Mouse (Mus musculus) liver, embryonic 16.5 days (tissue): ENCODE data around the gene Pmfbp1. TPM values are rescaled to one million over a fixed set of nuclear protein-coding genes. Genes with fewer than 3 reads are reported as not detected.

Source experiments
- ATAC-seq: fragments of 200-750 bp; cut with Nextera tagmentation; 2 replicates; pipeline ENCODE4 v1.8.0; 2017; ENCODE audit warnings: low read depth, mild to moderate bottlenecking, moderate number of reproducible peaks, moderate library complexity
- H3K27ac ChIP-seq: fragments of 300-500 bp; sonication (generic); 2 replicates; pipeline ENCODE4 v1.5.1; 2014; ENCODE audit warnings: mild to moderate bottlenecking, low read length
- H3K27me3 ChIP-seq: fragments of 300-500 bp; sonication (generic); 2 replicates; pipeline ENCODE4 v1.6.1; 2014; ENCODE audit warnings: low read depth, low read length, mixed read lengths; ENCODE audit not compliant: control insufficient read depth, insufficient read depth
- H3K36me3 ChIP-seq: fragments of 300-500 bp; sonication (generic); 2 replicates; pipeline ENCODE4 v1.6.1; 2014; ENCODE audit warnings: mild to moderate bottlenecking; ENCODE audit not compliant: control insufficient read depth, insufficient read depth
- H3K4me1 ChIP-seq: fragments of 300-500 bp; sonication (generic); 2 replicates; pipeline ENCODE4 v1.6.1; 2014; ENCODE audit warnings: low read depth, low read length, mixed read lengths; ENCODE audit not compliant: control insufficient read depth
- H3K4me2 ChIP-seq: fragments of 300-500 bp; sonication (generic); 2 replicates; pipeline ENCODE4 v1.6.1; 2014; ENCODE audit warnings: low read depth, low read length, mixed read lengths
- H3K4me3 ChIP-seq: fragments of 300-500 bp; sonication (generic); 2 replicates; pipeline ENCODE4 v1.5.1; 2014; ENCODE audit warnings: low read depth, mild to moderate bottlenecking, low read length
- H3K9ac ChIP-seq: fragments of 300-500 bp; sonication (generic); 2 replicates; pipeline ENCODE4 v1.6.1; 2014; ENCODE audit warnings: low read depth, low read length
- H3K9me3 ChIP-seq: fragments of 300-500 bp; sonication (generic); replicated peaks from 2 replicates; pipeline ENCODE4 v1.6.1; 2016; ENCODE audit warnings: low read length; ENCODE audit not compliant: control insufficient read depth
- WGBS: fragments of 180-500 bp; shearing (Covaris S2); extraction: QIAGEN DNeasy Blood & Tissue Kit; methylation state at CpG from one replicate; pipeline ENCODE4 v1.1.7; 2014; ENCODE audit not compliant: insufficient replicate concordance; 5-methylcytosine and 5-hydroxymethylcytosine counted together
- polyA plus RNA-seq: library from polyadenylated mRNA; unstranded; fragments of >200 nt; fragmentation: Nextera tagmentation; extraction: Ambion mirVana; gene quantifications from 2 replicates; pipeline ENCODE4 v1.2.1, GENCODE M21; 2015

Pmfbp1 gene
- polyA plus RNA-seq, 1 experiment from 2014 or later, result not detected

DNA sequence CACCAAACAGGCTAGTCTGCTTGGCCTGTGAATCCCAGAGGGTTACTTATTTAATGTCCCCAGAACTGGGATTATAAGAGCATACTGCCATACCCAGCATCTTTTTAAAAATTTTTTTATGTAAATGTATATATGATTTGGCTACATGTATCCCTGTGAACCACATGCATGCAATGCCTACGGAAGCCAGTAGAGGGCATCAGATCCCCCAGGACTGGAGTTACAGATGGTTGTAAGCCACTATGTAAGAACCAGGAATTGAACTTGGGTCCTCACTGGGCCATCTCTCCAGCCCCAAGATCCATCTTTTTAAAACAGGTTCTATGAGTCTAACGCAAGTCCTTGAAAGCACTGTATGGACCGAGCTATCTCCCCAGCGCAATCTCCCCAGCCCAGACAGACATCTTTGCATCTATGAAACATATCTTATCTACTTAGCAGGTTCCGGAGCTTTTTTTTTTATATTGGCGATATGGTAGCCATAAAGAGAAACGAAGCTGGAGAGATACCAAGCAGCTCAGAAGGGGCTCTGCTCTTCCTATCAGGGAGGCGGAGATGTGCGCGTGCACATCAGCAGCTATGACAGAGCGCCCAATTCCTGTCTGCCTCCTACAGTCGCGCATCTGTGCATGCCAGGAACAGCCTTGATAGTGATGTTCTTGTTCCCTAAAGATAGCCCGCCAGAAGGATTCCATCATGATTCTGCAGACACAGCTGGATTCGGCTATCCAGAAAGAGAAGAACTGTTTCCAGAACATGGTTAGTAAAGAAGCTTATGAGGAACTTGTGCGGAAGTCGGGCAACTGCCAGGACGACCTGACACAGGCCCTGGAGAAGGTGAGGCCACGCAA lies 41.5 kb downstream of the Pmfbp1 start:
- Histone ChIP-seq H3K9ac (no peak overlapping the region), H3K9me3 (no peaks in the 10 kb centered on the region), H3K27ac (no peak overlapping the region), H3K4me3 (no peak overlapping the region), H3K4me2 (no peak overlapping the region), H3K27me3 (no peaks in the 10 kb centered on the region), H3K4me1 (no peaks in the 10 kb centered on the region), H3K36me3 (no peaks in the 10 kb centered on the region)
- no peak for ATAC-seq
- 78% methylated on average over 19 of the region's 19 CpGs for WGBS

DNA sequence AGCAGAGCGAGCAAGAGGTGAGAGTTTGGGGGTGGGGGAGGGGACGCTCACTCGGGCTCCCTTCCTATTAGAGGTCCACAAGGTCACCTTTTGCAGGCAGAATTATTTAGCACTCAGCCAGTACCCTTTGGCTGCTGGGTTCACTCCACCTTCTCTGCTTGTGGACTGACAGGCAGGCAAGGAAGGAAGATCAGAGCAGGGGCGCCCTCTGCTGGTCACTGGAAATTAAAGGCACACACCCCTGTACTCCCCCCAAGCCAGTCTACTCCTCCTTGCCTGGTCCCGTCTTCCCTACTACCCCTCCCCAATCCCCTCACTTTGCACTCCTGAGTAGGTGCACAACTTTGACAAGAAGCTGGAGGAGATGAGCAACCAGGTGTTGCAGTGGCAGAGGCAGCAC lies 42.9 kb downstream of the Pmfbp1 start:
- Histone ChIP-seq H3K27me3 (no peaks in the 10 kb centered on the region), H3K9ac (no peak overlapping the region), H3K4me3 (no peak overlapping the region), H3K27ac (no peak overlapping the region), H3K9me3 (no peaks in the 10 kb centered on the region), H3K4me2 (no peak overlapping the region), H3K36me3 (no peaks in the 10 kb centered on the region), H3K4me1 (no peaks in the 10 kb centered on the region)
- 9% methylated on average over 5 of the region's 5 CpGs for WGBS
- ATAC-seq, result peak; percentile 58; the same call in 1 of the 2 replicates

DNA sequence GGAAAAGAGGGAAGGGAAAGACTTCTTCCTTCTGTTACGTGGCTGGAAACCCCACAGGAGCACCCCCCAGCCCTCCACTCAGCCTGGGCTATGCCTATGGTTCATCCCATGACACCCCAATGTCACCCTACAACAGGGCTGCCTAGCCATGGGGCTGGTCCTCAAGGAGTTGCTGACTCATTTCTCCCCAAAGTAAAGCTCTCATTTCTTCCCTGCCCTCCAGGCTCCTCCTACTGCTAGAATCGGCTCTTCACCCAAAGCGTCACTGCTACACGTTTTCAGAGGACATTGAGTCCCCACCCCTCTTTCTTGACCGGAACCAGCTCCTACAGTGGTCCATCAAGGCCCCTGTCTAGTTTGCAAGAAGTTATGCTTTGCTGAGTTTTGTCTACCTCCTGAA lies 48.3 kb downstream of the Pmfbp1 start:
- H3K36me3 ChIP-seq, result no peaks in the 10 kb centered on the region
- no peaks in the 10 kb centered on the region for H3K4me1 ChIP-seq
- no peaks in the 10 kb centered on the region for H3K27me3 ChIP-seq
- no peak overlapping the region for H3K4me2 ChIP-seq
- no peak for ATAC-seq
- no peak overlapping the region for H3K27ac ChIP-seq
- WGBS, result 53% methylated on average over 5 of the region's 5 CpGs
- no peak overlapping the region for H3K4me3 ChIP-seq
- no peak overlapping the region for H3K9ac ChIP-seq
- no peaks in the 10 kb centered on the region for H3K9me3 ChIP-seq

DNA sequence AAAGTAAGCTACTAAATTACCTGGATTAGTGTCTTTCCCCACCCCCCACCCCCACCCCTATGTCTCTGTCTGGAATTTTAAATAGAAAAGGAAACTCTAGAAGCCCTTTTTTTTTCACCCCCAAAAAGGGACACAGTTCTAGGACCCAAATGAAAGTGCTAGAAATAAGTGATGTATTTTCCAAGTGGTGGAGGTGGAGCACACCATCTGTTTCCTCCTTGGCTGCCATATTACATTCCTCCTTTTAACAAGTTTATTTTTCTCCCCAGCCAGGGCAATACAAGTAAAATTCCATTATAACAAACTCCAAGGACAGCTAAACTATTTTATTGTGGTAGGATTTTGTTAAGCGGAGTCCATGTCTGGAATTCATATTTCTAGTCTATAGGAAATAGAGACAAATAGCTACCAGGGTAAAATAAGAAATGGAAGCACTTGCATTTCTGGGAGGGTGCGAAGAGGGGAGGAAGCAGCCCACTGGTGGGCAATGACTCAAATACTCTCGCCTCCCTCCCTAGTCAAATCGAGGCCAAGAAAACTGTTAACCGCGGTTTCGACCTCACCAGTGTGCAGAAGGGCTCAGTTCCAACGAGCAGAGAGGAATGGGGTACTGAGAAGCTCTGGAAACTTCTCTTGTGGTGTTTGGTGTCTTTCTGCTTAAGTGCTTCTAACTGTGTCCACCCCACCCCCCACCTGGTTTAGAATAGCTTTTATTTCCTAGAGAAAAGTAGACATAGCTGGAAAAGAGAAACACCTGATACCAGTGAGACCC lies 49.1 kb downstream of the Pmfbp1 start:
- 59% methylated on average over 8 of the region's 8 CpGs for WGBS
- ATAC-seq, result no peak
- H3K9me3 ChIP-seq, result no peaks in the 10 kb centered on the region

DNA sequence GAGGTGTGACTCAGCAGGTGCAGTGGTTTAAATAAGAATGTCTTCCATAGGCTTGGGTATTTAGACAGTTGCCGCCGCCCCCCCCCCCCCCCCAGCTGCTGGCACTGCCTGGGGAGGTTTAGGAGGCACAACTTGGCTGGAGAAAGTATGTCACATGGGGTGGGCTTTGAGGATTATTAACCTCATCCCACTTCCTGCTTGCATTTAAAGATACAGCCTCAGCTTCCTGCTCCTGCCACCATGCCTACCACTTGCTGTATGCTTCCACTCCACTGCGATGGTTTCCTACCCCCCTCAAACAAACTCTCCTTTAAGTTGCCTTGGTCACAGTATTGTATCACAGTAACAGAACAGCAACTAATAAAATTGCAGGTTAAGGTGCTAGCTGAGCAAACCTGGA lies 50.2 kb downstream of the Pmfbp1 start:
- Histone ChIP-seq H3K9me3 (no peaks in the 10 kb centered on the region), H3K27me3 (no peaks in the 10 kb centered on the region), H3K36me3 (peaks cover 15% of the 10 kb centered on the region), H3K9ac (no peak overlapping the region), H3K4me1 (no peaks in the 10 kb centered on the region), H3K4me3 (no peak overlapping the region), H3K4me2 (no peak overlapping the region), H3K27ac (no peak overlapping the region)
- WGBS, result 12% methylated on average over 3 of the region's 3 CpGs
- no peak for ATAC-seq

More for the DNA sequence above, 49.1 kb downstream of the Pmfbp1 start:
- Histone ChIP-seq H3K27me3 (no peaks in the 10 kb centered on the region), H3K4me3 (no peak overlapping the region), H3K27ac (no peak overlapping the region), H3K4me2 (no peak overlapping the region), H3K36me3 (peaks cover 5% of the 10 kb centered on the region), H3K9ac (no peak overlapping the region), H3K4me1 (no peaks in the 10 kb centered on the region)

DNA sequence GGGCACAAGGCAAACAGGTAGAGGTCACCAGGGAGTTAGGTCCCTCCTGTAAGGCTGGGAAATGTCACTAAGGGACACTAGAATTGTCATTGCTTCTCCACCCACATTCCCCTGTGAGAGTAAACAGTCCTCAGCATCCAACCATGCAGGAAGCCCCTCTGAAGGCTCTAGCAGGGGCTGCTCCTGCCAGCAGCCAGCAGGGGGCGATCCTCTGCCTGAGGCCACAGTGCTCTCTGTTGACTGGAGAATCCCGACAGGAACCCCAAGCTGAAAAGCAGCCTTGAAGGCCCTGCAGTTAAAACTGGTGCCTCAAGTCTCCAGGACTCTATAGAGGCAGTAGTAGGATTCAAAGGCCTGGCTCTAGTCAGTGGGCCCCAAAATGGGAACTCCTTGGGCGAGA lies 57.8 kb downstream of the Pmfbp1 start:
- WGBS, result 43% methylated on average over 3 of the region's 3 CpGs
- Histone ChIP-seq H3K9me3 (no peaks in the 10 kb centered on the region), H3K4me1 (no peaks in the 10 kb centered on the region), H3K27ac (no peak overlapping the region), H3K9ac (no peak overlapping the region), H3K4me3 (no peak overlapping the region), H3K36me3 (peaks cover 76% of the 10 kb centered on the region), H3K4me2 (no peak overlapping the region), H3K27me3 (no peaks in the 10 kb centered on the region)
- no peak for ATAC-seq

DNA sequence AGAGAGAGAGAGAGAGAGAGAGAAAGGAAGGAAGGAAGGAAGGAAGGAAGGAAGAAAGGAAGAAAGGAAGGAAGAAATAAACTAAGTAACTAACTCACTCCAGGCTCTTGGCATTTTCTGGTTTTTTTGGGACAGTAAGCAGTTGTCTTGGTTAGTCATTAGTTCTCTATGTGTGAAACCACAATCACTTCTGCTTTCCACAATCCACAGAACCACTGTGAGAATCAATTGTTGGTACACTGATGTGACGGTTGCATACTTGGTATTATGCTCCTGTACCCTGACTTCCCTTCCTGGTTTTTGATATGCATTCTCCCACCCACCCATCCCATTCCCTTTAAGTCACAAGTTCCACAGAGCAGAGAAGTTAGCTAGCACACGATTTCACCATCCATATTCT lies 70.1 kb downstream of the Pmfbp1 start:
- H3K4me3 ChIP-seq, result no peak overlapping the region
- no peak for ATAC-seq

DNA sequence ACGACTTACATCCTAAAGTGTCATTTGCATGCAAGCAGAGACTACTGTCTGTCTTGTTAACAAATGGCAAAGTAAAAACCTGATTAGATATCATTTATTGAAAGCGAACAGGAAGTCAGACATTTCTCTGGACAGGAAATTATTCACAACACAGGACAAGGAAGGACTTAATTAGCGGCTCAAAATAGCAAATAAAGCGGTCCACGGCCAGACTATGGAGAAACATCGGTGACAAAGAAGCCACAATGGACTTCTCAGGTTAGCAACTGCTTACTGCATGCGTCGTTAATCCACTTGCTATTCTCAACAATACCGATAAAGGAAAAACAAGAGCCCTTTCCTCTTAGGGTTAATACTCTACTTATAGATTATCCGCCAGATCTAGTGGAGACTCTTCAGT lies 70.9 kb downstream of the Pmfbp1 start:
- Histone ChIP-seq H3K4me2 (peak overlapping the region; percentile 74), H3K9ac (peak overlapping the region; percentile 90), H3K36me3 (peaks cover 17% of the 10 kb centered on the region), H3K4me1 (peaks cover 13% of the 10 kb centered on the region), H3K27ac (peak overlapping the region; percentile 83), H3K27me3 (no peaks in the 10 kb centered on the region), H3K4me3 (peak overlapping the region; percentile 86), H3K9me3 (no peaks in the 10 kb centered on the region)
- WGBS, result 3% methylated on average over 10 of the region's 10 CpGs
- no peak for ATAC-seq

More for the DNA sequence above, 70.1 kb downstream of the Pmfbp1 start:
- Histone ChIP-seq H3K27ac (no peak overlapping the region), H3K4me2 (0 out of 2 replicates have a peak overlapping the region, but pooled peaks have one; percentile 0), H3K27me3 (no peaks in the 10 kb centered on the region), H3K36me3 (peaks cover 26% of the 10 kb centered on the region), H3K9me3 (no peaks in the 10 kb centered on the region), H3K4me1 (peaks cover 13% of the 10 kb centered on the region), H3K9ac (no peak overlapping the region)
- WGBS, result 27% methylated on average over 2 of the region's 2 CpGs
